Mouse (Mus musculus): Measurements from ENCODE around the gene Hhat. TPM values are rescaled to one million over a fixed set of nuclear protein-coding genes. Genes with fewer than 3 reads are reported as not detected.

The Hhat gene
- polyA plus RNA-seq, 1 experiment from 2014 or later = 3.8 TPM

DNA sequence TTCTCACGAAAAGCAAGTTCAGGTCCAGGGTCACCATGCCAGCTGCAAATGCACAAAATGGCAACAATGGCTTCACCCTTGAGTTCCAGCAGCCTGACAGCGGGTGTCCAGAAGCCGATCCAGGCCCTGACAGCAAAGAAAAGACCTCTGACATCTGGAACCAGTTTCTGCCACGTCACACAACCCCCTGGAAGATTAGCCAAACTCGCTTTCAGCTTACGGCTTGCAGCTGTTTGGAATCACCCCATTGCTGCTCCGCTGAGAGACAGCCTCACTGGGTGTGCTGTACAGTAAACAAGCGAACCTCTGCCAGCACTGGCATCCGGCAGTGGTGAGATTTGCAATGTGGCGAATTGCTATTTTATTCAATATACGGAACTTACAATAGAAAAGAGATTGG is 18.8 kb upstream of the Hhat start:
- no peak for ATAC-seq (replicated peaks; ENCODE audit: low FRiP score)

DNA sequence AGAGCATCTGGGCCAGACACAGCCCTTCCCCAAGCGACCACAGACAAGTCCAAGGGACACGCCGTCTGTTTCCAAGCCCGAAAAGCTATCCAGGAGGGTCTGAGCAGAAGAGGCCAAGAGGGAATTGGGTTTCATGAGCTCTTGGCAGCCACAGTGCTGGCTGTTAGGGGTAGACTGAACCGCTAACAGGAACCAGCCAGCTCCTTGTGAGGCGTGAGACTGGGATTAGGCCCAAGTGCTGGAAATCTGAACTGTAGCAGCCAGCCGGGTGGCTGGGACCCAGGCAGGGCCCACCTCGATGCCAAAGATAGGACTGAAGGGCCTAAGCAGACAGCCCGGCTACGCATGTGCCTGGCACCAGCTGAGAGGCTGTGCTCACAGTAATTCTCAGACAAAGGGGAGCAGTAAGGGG is 18.1 kb upstream of the Hhat start:
- H3K36me3 ChIP-seq (ENCODE audit: control insufficient read depth, insufficient read depth, low read length) = no peaks in the 10 kb centered on the region
- ATAC-seq (replicated peaks; ENCODE audit: low FRiP score) (0 out of 2 replicates have a peak, but pooled peaks have one; percentile 11), DNase-seq (ENCODE audit: low spot score) (no peak)
- no peaks in the 10 kb centered on the region for H3K9me3 ChIP-seq (ENCODE audit: control insufficient read depth, low read length)
- H3K27me3 ChIP-seq (replicated peaks; ENCODE audit: control insufficient read depth, insufficient read depth, low read length) = no peaks in the 10 kb centered on the region
- H3K4me1 ChIP-seq (replicated peaks; ENCODE audit: control insufficient read depth, insufficient read depth, low read length) = peaks cover 4% of the 10 kb centered on the region
- 82% methylated on average over 10 of the region's 10 CpGs for WGBS
- no peak overlapping the region for H3K4me3 ChIP-seq (ENCODE audit: low read depth, low read length)
- H3K9ac ChIP-seq (ENCODE audit: low read depth, low read length) = no peak overlapping the region
- H3K27ac ChIP-seq (ENCODE audit: low read depth, low read length) = no peak overlapping the region
- H3K4me2 ChIP-seq = no peak overlapping the region

More for the DNA sequence above, 18.8 kb upstream of the Hhat start:
- DNase-seq (ENCODE audit: low spot score) = no peak
- H3K4me1 ChIP-seq (replicated peaks; ENCODE audit: control insufficient read depth, insufficient read depth, low read length) = peaks cover 6% of the 10 kb centered on the region
- H3K36me3 ChIP-seq (ENCODE audit: control insufficient read depth, insufficient read depth, low read length) = no peaks in the 10 kb centered on the region
- H3K4me2 ChIP-seq = no peak overlapping the region
- H3K9ac ChIP-seq (ENCODE audit: low read depth, low read length) = no peak overlapping the region
- no peak overlapping the region for H3K27ac ChIP-seq (ENCODE audit: low read depth, low read length)
- 70% methylated on average over 11 of the region's 11 CpGs for WGBS
- H3K27me3 ChIP-seq (replicated peaks; ENCODE audit: control insufficient read depth, insufficient read depth, low read length) = no peaks in the 10 kb centered on the region
- no peaks in the 10 kb centered on the region for H3K9me3 ChIP-seq (ENCODE audit: control insufficient read depth, low read length)
- no peak overlapping the region for H3K4me3 ChIP-seq (ENCODE audit: low read depth, low read length)

DNA sequence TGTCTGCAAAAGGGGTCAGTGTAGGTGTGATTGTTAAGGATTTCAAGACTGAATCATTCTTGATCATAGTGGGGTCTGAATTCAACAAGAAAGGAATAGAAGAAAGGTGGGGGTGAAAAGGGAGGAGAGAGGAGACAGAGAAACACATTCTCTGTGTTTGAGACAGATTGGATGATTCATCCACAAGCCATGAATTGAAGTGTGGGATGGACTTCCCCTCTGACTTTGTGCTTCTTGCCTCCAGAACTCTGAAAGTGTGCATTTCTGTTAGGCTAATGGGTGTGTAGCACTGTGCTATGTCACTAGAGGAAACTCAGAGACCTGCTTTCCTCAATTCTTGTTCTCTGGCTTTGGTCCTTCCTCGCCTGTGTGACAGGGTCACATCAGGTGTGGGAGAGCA is 15.2 kb upstream of the Hhat start:
- no peak overlapping the region for H3K27ac ChIP-seq (ENCODE audit: low read depth, low read length)
- H3K4me1 ChIP-seq (replicated peaks; ENCODE audit: control insufficient read depth, insufficient read depth, low read length) = no peaks in the 10 kb centered on the region
- no peak overlapping the region for H3K9ac ChIP-seq (ENCODE audit: low read depth, low read length)
- ATAC-seq (replicated peaks; ENCODE audit: low FRiP score) = no peak
- no peak overlapping the region for H3K4me2 ChIP-seq
- WGBS = 63% methylated on average over 1 of the region's 1 CpGs
- no peaks in the 10 kb centered on the region for H3K27me3 ChIP-seq (replicated peaks; ENCODE audit: control insufficient read depth, insufficient read depth, low read length)
- no peaks in the 10 kb centered on the region for H3K9me3 ChIP-seq (ENCODE audit: control insufficient read depth, low read length)
- H3K4me3 ChIP-seq (ENCODE audit: low read depth, low read length) = no peak overlapping the region
- no peaks in the 10 kb centered on the region for H3K36me3 ChIP-seq (ENCODE audit: control insufficient read depth, insufficient read depth, low read length)
- no peak for DNase-seq (ENCODE audit: low spot score)

DNA sequence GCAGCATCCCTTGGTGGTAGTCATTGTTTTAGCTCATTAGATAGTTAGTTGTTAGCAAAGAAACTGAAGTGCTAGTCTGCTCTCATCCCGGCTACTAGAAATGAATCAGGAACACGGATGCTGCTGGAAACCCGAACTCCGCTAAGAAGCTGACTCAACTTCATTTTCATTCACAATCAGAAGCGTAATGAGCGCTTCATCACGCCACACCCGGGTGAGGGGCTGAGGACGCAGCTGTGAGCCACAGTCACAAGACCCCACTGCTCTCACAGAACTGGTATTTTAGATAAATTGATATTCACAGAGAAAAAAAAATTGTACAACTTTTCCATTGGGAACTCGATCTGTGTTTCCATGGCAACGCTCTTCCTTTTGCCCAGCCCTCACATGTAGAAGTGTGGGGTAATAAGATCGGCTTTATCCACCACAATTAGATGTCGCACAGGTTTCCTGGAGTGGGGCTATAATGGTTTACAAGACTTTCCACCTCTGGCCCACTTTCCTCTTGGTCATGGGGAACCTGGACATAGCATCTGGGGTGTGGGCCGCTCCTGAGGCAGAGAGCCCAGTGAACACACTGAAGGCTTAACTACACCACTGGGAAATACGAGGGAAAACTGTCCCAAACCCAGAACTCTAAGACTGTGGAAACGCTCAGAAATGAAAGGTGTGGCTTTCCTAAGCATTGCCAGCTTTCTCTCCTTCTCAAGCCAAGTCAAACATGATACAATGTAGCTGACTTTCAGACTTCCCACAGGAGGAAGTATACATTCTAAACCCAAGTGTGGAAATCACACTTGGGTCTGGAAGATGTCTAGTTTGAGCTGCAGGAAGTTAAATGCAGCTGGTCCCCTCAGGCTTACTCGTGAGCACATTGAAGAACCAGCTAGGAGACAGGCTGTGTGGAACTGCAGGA is 14.3 kb upstream of the Hhat start:
- ATAC-seq (replicated peaks; ENCODE audit: low FRiP score) (no peak), DNase-seq (ENCODE audit: low spot score) (no peak)
- Histone ChIP-seq H3K27me3 (replicated peaks; ENCODE audit: control insufficient read depth, insufficient read depth, low read length) (no peaks in the 10 kb centered on the region), H3K36me3 (ENCODE audit: control insufficient read depth, insufficient read depth, low read length) (no peaks in the 10 kb centered on the region), H3K9me3 (ENCODE audit: control insufficient read depth, low read length) (no peaks in the 10 kb centered on the region), H3K27ac (ENCODE audit: low read depth, low read length) (no peak overlapping the region), H3K9ac (ENCODE audit: low read depth, low read length) (no peak overlapping the region), H3K4me3 (ENCODE audit: low read depth, low read length) (no peak overlapping the region), H3K4me1 (replicated peaks; ENCODE audit: control insufficient read depth, insufficient read depth, low read length) (no peaks in the 10 kb centered on the region), H3K4me2 (no peak overlapping the region)
- 75% methylated on average over 17 of the region's 17 CpGs for WGBS

DNA sequence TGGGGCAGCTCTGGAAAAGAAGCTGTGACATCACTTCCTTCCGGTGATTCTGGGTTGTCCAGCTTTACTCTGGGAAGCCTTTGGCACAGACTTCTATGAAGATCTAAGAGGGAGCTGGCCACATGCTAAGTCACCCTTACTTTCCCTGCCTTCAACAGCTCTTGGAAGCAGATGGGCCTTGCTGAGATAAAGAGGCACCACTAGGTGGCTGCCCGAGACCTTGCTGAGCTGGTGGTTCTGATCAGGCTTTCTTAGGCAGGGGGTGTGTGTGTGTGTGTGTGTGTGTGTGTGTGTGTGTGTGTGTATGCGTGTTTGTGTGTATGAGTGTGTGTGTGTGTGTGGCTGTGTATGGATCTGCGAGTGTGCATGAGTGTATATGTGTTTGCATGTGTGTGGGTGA is 13.4 kb upstream of the Hhat start:
- Histone ChIP-seq H3K9me3 (ENCODE audit: control insufficient read depth, low read length) (no peaks in the 10 kb centered on the region), H3K4me2 (no peak overlapping the region), H3K9ac (ENCODE audit: low read depth, low read length) (no peak overlapping the region), H3K4me3 (ENCODE audit: low read depth, low read length) (no peak overlapping the region), H3K4me1 (replicated peaks; ENCODE audit: control insufficient read depth, insufficient read depth, low read length) (no peaks in the 10 kb centered on the region), H3K27ac (ENCODE audit: low read depth, low read length) (no peak overlapping the region), H3K27me3 (replicated peaks; ENCODE audit: control insufficient read depth, insufficient read depth, low read length) (no peaks in the 10 kb centered on the region), H3K36me3 (ENCODE audit: control insufficient read depth, insufficient read depth, low read length) (no peaks in the 10 kb centered on the region)
- peak; percentile 64 for ATAC-seq (replicated peaks; ENCODE audit: low FRiP score)
- DNase-seq (ENCODE audit: low spot score) = no peak
- WGBS = 24% methylated on average over 4 of the region's 4 CpGs

DNA sequence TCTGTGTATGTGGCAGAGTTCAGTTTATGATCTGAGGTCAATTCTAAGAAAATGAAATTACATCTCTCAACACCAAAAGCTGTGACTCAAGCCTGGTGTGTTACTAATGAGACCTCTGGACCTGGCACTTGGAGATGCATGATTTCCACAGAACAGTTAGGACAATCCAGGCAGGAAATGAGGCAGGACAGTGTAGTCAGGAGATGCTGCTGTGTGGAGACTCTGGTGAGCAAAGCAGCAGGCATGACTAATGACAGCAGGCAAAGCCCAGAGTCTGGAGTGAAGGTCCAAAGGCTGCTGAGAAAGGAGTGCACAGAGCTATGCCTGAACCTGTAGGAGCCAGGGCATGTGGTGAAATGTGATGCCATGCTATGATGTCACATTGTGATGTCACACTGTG is 10.2 kb upstream of the Hhat start:
- Histone ChIP-seq H3K27me3 (replicated peaks; ENCODE audit: control insufficient read depth, insufficient read depth, low read length) (no peaks in the 10 kb centered on the region), H3K4me1 (replicated peaks; ENCODE audit: control insufficient read depth, insufficient read depth, low read length) (no peaks in the 10 kb centered on the region), H3K4me3 (ENCODE audit: low read depth, low read length) (no peak overlapping the region), H3K9me3 (ENCODE audit: control insufficient read depth, low read length) (no peaks in the 10 kb centered on the region), H3K4me2 (no peak overlapping the region), H3K27ac (ENCODE audit: low read depth, low read length) (no peak overlapping the region), H3K36me3 (ENCODE audit: control insufficient read depth, insufficient read depth, low read length) (no peaks in the 10 kb centered on the region), H3K9ac (ENCODE audit: low read depth, low read length) (no peak overlapping the region)
- ATAC-seq (replicated peaks; ENCODE audit: low FRiP score) (no peak), DNase-seq (ENCODE audit: low spot score) (no peak)

DNA sequence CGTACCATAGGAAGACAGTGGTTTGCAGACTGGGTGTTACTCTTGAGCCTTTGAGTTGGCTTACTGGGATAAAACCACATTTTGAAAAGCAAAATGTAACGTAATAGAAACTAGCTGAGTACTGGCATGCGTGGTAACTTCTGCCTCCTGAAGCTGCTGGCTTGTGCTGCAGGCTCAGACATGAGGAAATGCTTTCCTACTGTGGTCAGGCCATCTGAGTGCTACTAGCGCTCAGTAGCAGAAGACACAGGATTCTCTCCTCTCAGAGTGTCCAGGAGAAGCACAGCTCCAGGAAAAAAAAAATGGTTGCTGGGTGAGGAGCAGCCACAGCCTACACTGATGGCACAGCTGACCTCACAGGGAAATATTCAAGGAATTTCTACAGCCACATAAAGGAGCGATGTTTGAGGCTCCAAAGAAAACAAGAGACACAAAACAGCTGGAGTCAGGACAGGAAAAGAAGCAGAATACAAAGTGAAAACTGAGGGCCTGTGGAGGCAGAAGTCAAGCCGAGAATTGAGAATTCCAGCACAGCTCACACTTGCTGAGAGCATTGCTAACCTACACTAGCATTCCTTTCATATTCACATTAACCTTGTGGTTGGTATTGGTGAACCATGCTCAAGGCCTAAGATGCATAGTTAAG is 8.0 kb upstream of the Hhat start:
- 48% methylated on average over 6 of the region's 6 CpGs for WGBS
- H3K4me1 ChIP-seq (replicated peaks; ENCODE audit: control insufficient read depth, insufficient read depth, low read length) = no peaks in the 10 kb centered on the region
- no peaks in the 10 kb centered on the region for H3K27me3 ChIP-seq (replicated peaks; ENCODE audit: control insufficient read depth, insufficient read depth, low read length)
- ATAC-seq (replicated peaks; ENCODE audit: low FRiP score) (no peak), DNase-seq (ENCODE audit: low spot score) (no peak)
- no peak overlapping the region for H3K9ac ChIP-seq (ENCODE audit: low read depth, low read length)
- H3K36me3 ChIP-seq (ENCODE audit: control insufficient read depth, insufficient read depth, low read length) = no peaks in the 10 kb centered on the region
- no peak overlapping the region for H3K4me3 ChIP-seq (ENCODE audit: low read depth, low read length)
- H3K4me2 ChIP-seq = no peak overlapping the region
- H3K9me3 ChIP-seq (ENCODE audit: control insufficient read depth, low read length) = no peaks in the 10 kb centered on the region
- no peak overlapping the region for H3K27ac ChIP-seq (ENCODE audit: low read depth, low read length)

DNA sequence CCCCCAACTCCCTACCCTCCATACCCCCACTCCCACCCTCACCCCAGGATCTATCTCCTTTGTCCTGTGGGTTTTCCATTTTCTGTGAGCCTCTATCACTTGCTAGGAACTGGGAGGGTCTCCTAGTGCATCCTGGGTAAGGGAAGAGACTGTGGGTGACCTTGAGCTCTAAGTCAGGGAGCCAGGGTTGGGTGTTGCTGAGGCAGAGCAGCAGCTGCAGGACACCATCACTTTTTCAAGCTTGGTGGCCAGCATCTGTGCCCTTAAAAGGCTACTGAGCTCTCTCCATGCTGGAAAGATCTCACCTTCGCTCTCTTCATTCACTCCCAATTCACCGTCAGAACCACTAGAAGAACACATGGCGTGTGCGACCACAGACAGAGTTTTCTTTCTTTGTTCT is 7.2 kb upstream of the Hhat start:
- no peak overlapping the region for H3K27ac ChIP-seq (ENCODE audit: low read depth, low read length)
- DNase-seq (ENCODE audit: low spot score) = no peak
- no peaks in the 10 kb centered on the region for H3K9me3 ChIP-seq (ENCODE audit: control insufficient read depth, low read length)
- no peaks in the 10 kb centered on the region for H3K36me3 ChIP-seq (ENCODE audit: control insufficient read depth, insufficient read depth, low read length)
- ATAC-seq (replicated peaks; ENCODE audit: low FRiP score) = no peak
- WGBS = 85% methylated on average over 4 of the region's 4 CpGs
- no peak overlapping the region for H3K4me3 ChIP-seq (ENCODE audit: low read depth, low read length)
- H3K9ac ChIP-seq (ENCODE audit: low read depth, low read length) = no peak overlapping the region
- no peak overlapping the region for H3K4me2 ChIP-seq
- no peaks in the 10 kb centered on the region for H3K27me3 ChIP-seq (replicated peaks; ENCODE audit: control insufficient read depth, insufficient read depth, low read length)
- no peaks in the 10 kb centered on the region for H3K4me1 ChIP-seq (replicated peaks; ENCODE audit: control insufficient read depth, insufficient read depth, low read length)

DNA sequence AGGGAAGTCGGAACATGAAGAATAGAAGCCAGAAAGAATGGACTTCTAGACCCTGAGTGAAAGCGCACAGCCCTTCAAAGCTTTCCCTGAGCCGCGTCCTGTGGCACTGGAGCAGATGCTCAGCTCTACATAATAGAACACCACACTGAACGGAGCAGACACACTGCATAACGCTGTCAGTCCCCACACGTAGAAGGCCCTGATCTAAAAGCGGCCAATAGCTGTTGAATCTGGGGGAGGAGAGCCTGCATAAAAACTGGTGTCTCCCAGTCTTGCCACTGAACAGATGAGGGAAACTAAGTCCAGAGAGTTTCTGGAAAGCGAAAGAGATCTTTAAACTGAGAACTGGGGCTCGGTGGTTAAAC is 911 bp downstream of the Hhat start:
- Histone ChIP-seq H3K27me3 (replicated peaks; ENCODE audit: control insufficient read depth, insufficient read depth, low read length) (no peaks in the 10 kb centered on the region), H3K27ac (ENCODE audit: low read depth, low read length) (peak overlapping the region; percentile 82), H3K4me2 (peak overlapping the region; percentile 99), H3K9me3 (ENCODE audit: control insufficient read depth, low read length) (no peaks in the 10 kb centered on the region), H3K4me3 (ENCODE audit: low read depth, low read length) (peak overlapping the region; percentile 76), H3K4me1 (replicated peaks; ENCODE audit: control insufficient read depth, insufficient read depth, low read length) (peaks cover 4% of the 10 kb centered on the region; the same call in 1 of the 2 replicates), H3K36me3 (ENCODE audit: control insufficient read depth, insufficient read depth, low read length) (no peaks in the 10 kb centered on the region), H3K9ac (ENCODE audit: low read depth, low read length) (peak overlapping the region; percentile 90)
- WGBS = 38% methylated on average over 10 of the region's 10 CpGs
- DNase-seq (ENCODE audit: low spot score) = peak; percentile 50
- ATAC-seq (replicated peaks; ENCODE audit: low FRiP score) = 0 out of 2 replicates have a peak, but pooled peaks have one; percentile 40
